Mouse (Mus musculus) MEL (cell line): ENCODE data around the gene Atg7.

Experiments
- CTCF ChIP-seq, 3 experiments: IDR thresholded peaks in 2 of 3; conservative IDR thresholded peaks in 1 of 3; 2 replicates each; pipeline ENCODE4 v1.5.1; 2011 to 2012; ENCODE audit warnings: low read length in 3 of 3, low read depth in 2 of 3, mild to moderate bottlenecking in 2 of 3, improper control_type of control experiment in 1 of 3, inconsistent platforms in 1 of 3, mixed read lengths in 1 of 3, moderate library complexity in 1 of 3; ENCODE audit not compliant: control insufficient read depth in 1 of 3, insufficient read depth in 1 of 3, poor library complexity in 1 of 3, severe bottlenecking in 1 of 3
- E2F4 ChIP-seq: IDR thresholded peaks from 2 replicates; pipeline ENCODE4 v1.6.1; 2011; ENCODE audit warnings: low read depth, low read length, improper control_type of control experiment, borderline replicate concordance
- POLR2A ChIP-seq, 2 experiments: IDR thresholded peaks; 2 replicates each; pipeline ENCODE4 v1.6.1; 2011 to 2012; ENCODE audit warnings: low read length in 2 of 2, mild to moderate bottlenecking in 2 of 2, control low read depth in 1 of 2, improper control_type of control experiment in 1 of 2, low read depth in 1 of 2, moderate library complexity in 1 of 2; ENCODE audit not compliant: control insufficient read depth in 1 of 2, insufficient read depth in 1 of 2, poor library complexity in 1 of 2
- POLR2AphosphoS5 ChIP-seq: IDR thresholded peaks from 2 replicates; pipeline ENCODE4 v1.6.1; 2012; ENCODE audit warnings: low read depth, borderline replicate concordance, mild to moderate bottlenecking, inconsistent platforms, low read length, moderate library complexity, mixed read lengths
- RAD21 ChIP-seq: IDR thresholded peaks from 2 replicates; pipeline ENCODE4 v1.6.1; 2011; ENCODE audit warnings: mild to moderate bottlenecking, low read depth, low read length, improper control_type of control experiment
- USF2 ChIP-seq, 2 experiments: IDR thresholded peaks; 2 replicates each; pipeline ENCODE4 v1.6.1; 2011 to 2012; ENCODE audit warnings: improper control_type of control experiment in 2 of 2, low read length in 2 of 2, borderline replicate concordance in 1 of 2, inconsistent platforms in 1 of 2, low read depth in 1 of 2, mild to moderate bottlenecking in 1 of 2; ENCODE audit not compliant: insufficient read depth in 1 of 2

DNA sequence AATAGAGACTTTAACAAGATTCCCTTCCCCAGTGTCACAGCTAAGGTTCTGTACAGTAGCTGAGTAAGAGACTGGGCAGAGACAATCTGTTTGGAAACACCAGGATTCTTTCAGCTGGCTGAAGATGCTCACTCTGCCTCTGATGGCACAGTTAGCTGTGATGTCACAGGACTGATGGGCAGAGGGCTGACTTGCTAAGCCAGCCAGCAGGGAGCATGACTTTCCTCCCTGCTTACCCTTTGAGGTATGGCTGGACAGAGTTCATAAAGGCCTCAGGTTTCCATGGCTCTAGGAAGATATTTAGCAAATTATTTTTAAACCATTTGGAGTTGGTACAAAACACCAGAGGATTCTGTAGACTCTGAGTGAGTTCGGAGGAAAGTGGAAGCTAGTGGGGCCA is 162.0 kb downstream of the Atg7 start:
- no peak for TF ChIP-seq POLR2AphosphoS5
- TF ChIP-seq CTCF (IDR thresholded peaks at IDR 0.05 in 2 of 3, conservative IDR thresholded peaks at IDR 0.05 in 1 of 3; ENCODE audit: control insufficient read depth in 1 of 3, insufficient read depth in 1 of 3, low read depth in 2 of 3, low read length in 3 of 3, poor library complexity in 1 of 3, severe bottlenecking in 1 of 3), result no peak
- TF ChIP-seq USF2 (IDR thresholded peaks at IDR 0.05; ENCODE audit: borderline replicate concordance in 1 of 2, insufficient read depth in 1 of 2, low read depth in 1 of 2, low read length in 2 of 2), result no peak
- TF ChIP-seq RAD21, result no peak
- no peak for TF ChIP-seq E2F4
- no peak for TF ChIP-seq POLR2A (IDR thresholded peaks at IDR 0.05; ENCODE audit: control insufficient read depth in 1 of 2, insufficient read depth in 1 of 2, low read depth in 1 of 2, low read length in 2 of 2, poor library complexity in 1 of 2)
